Mouse (Mus musculus): Measurements from ENCODE around the gene Mcfd2. TPM values are rescaled to one million over a fixed set of nuclear protein-coding genes. Genes with fewer than 3 reads are reported as not detected.
"Not testable (repeated sequence)": the region's sequence is repeated elsewhere in the genome, so short reads cannot be mapped to it uniquely, and the experiment has no call there.

Mcfd2 gene
- polyA plus RNA-seq, 1 experiment from 2014 or later: 103 TPM

DNA sequence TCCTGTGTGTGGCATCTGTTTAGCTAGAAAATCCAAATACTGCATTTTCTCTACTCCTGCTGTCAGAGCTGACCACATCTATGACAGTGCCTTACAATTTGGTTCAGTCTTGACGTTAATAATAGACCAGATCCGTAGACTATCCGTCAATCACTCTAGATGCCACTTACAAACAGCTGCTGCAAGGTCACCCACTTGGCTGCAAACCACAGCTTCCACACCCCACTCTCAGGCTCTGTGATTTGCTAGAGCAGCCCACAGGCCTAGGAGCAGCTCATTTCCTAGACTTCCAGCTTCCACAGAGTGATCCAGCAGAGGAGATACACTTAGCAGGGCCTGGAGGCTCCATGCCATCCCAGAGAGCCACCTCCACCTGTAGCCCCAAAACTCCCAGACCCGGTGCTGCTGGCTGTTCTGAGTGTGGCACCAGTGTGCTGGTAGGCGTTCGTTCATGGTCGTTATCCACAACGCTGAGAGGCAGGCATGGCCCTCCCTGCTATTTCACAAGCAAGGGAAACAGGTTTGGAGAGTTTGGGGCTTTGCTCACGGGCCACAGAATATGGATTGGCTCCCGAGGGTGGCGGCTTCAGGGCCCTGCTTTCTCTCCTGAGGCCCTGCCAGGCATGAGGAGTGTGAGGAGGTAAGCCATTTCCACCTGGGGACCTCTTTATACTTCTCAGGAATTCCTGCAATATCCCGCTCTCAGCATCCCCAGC lies 43.5 kb upstream of the Mcfd2 start:
- WGBS: 63% methylated on average over 12 of the region's 12 CpGs
- no peak for DNase-seq
- no peak for TF ChIP-seq CTCF (IDR thresholded peaks at IDR 0.05; ENCODE audit: low read depth)
- Histone ChIP-seq H3K9me3 (ENCODE audit: low read depth, low read length) (no peaks in the 10 kb centered on the region), H3K4me3 (ENCODE audit: low read depth, low read length) (no peak overlapping the region), H3K4me2 (no peak overlapping the region), H3K9ac (no peak overlapping the region), H3K36me3 (ENCODE audit: insufficient read depth) (no peaks in the 10 kb centered on the region), H3K4me1 (ENCODE audit: insufficient read depth) (no peaks in the 10 kb centered on the region; the same call in 1 of the 2 replicates), H3K27me3 (ENCODE audit: insufficient read depth, low read length) (no peaks in the 10 kb centered on the region), H3K27ac (ENCODE audit: low read depth) (no peak overlapping the region)
- no peak for ATAC-seq (ENCODE audit: insufficient read depth)

DNA sequence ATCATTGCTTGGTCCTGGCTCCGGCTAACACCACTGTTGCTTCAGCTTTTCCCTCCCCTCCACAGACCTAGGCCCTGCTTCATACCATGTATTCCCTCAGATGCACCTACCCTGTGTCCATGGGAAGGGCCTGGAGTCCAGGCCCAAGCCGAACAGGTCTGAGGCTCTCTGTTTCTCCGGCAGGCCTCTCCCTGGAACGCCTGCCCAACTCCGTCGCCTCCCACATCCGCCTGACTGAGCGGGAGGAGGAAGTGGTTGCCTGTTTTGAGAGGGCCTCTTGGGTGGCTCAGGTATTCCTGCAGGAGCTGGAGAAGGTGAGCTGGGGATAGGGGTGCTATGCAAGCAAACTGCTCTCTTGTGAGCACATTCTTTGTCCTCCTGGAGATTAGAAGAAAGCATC lies 41.0 kb upstream of the Mcfd2 start:
- Histone ChIP-seq H3K4me1 (ENCODE audit: insufficient read depth) (no peaks in the 10 kb centered on the region), H3K4me3 (ENCODE audit: low read depth, low read length) (no peak overlapping the region), H3K36me3 (ENCODE audit: insufficient read depth) (no peaks in the 10 kb centered on the region), H3K27me3 (ENCODE audit: insufficient read depth, low read length) (no peaks in the 10 kb centered on the region), H3K27ac (ENCODE audit: low read depth) (peak overlapping the region; percentile 58; the same call in 1 of the 2 replicates), H3K9me3 (ENCODE audit: low read depth, low read length) (no peaks in the 10 kb centered on the region), H3K4me2 (peak overlapping the region; percentile 11; the same call in 1 of the 2 replicates), H3K9ac (no peak overlapping the region)
- WGBS: 60% methylated on average over 8 of the region's 8 CpGs
- TF ChIP-seq CTCF (IDR thresholded peaks at IDR 0.05; ENCODE audit: low read depth): no peak
- no peak for ATAC-seq (ENCODE audit: insufficient read depth)
- peak; percentile 40 for DNase-seq

DNA sequence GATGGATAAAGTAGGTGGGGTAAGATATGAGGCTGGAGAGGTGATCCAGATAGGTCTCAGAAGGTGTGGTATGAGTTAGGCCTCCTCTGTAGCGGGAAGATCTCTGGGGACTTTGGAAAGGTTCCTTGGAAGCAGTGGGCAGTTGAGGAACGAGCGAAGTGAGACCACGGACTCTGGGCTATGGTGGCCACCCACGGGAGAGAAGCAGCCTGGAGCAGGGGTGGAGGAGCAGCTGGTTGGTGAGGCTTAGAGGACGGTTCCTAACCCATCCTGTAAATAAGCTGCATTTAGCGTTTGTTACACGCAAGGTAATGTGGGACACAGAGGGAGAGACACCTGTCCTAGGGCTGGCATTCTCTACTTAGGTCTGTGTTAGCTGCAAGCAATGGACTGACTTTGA lies 39.3 kb upstream of the Mcfd2 start:
- H3K4me3 ChIP-seq (ENCODE audit: low read depth, low read length): no peak overlapping the region
- no peaks in the 10 kb centered on the region for H3K4me1 ChIP-seq (ENCODE audit: insufficient read depth)
- TF ChIP-seq CTCF (IDR thresholded peaks at IDR 0.05; ENCODE audit: low read depth): no peak
- no peak overlapping the region for H3K27ac ChIP-seq (ENCODE audit: low read depth)
- no peaks in the 10 kb centered on the region for H3K36me3 ChIP-seq (ENCODE audit: insufficient read depth)
- H3K4me2 ChIP-seq: no peak overlapping the region
- 86% methylated on average over 8 of the region's 8 CpGs for WGBS
- H3K9ac ChIP-seq: no peak overlapping the region
- H3K27me3 ChIP-seq (ENCODE audit: insufficient read depth, low read length): no peaks in the 10 kb centered on the region
- H3K9me3 ChIP-seq (ENCODE audit: low read depth, low read length): no peaks in the 10 kb centered on the region
- no peak for ATAC-seq (ENCODE audit: insufficient read depth)
- no peak for DNase-seq

DNA sequence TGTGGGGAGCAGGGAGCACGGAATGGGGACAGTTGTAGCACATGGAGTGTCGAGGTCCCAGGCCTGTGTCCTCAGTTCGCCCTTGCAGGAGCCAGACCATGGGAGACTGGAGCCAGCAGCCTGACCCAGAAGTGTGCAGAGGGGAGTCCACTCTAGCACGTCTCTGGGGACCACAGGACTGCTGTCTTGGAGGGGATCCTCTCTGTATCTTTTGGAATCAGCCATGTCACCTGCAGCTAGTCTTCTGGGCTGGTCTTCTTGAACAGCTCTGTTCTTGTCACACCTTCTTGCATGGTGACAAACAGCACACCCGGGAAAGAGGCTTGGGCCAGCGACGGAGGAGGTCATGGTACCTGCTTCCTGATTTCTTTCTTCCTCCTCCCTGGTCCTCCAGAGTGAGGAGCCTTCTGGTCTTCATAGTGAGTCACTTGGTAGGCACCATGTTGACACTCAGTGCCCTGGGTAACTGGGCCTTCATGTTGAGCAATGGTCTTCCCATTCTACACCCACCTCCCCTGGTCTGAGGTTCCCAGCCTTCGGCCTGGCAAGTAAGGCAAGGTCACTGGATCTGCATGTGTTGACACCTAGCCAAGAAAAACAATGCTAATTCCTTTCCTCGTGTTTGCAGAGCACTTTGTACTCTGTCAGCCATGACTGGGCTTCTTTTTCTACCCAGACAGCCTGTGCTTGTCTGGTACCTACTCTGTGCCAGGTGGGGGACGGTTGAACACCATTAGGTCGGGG lies 38.6 kb upstream of the Mcfd2 start:
- Histone ChIP-seq H3K4me2 (no peak overlapping the region), H3K36me3 (ENCODE audit: insufficient read depth) (no peaks in the 10 kb centered on the region), H3K9ac (no peak overlapping the region), H3K4me1 (ENCODE audit: insufficient read depth) (no peaks in the 10 kb centered on the region), H3K27ac (ENCODE audit: low read depth) (no peak overlapping the region), H3K4me3 (ENCODE audit: low read depth, low read length) (no peak overlapping the region), H3K27me3 (ENCODE audit: insufficient read depth, low read length) (no peaks in the 10 kb centered on the region), H3K9me3 (ENCODE audit: low read depth, low read length) (no peaks in the 10 kb centered on the region)
- 70% methylated on average over 11 of the region's 11 CpGs for WGBS
- no peak for TF ChIP-seq CTCF (IDR thresholded peaks at IDR 0.05; ENCODE audit: low read depth)
- ATAC-seq (ENCODE audit: insufficient read depth) (no peak), DNase-seq (no peak)

DNA sequence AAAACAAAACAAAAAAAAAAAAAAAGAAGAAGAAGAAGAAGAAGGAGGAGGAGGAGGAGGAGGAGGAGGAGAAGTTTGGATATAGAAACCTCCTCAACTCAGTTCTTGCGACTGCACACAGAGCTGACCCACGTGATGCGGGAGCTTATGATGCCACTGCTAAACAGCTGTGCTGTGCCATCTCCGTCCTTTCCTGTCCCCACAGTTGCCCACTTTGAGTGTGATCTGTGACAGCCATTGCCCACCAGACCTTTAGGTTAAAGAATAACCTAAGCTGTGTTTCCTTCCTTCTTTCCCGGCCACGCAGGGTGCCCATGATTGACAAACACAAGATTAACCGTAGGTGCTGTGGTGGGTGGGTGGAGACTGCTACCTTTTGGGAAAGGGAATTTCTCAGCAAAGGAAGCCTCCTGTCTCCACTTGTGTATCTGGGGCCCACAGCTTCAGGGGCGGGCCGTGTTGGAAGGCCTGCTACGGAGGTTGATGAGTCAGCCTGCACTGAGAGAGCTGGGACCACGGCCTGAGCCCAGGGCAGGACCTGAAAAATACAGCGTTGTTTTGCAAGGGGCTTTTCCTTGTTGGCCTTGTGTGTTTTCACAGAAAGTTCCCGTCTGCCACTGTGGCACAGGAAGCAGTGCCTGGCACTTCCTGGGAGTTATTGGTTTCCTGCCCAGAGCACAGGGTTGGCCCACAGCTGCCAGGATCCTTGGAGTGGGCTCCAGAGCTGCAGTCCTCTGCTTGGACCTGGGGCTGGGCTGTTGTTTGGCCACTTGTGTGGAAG lies 36.5 kb upstream of the Mcfd2 start:
- Histone ChIP-seq H3K4me1 (ENCODE audit: insufficient read depth) (no peaks in the 10 kb centered on the region), H3K36me3 (ENCODE audit: insufficient read depth) (no peaks in the 10 kb centered on the region), H3K27me3 (ENCODE audit: insufficient read depth, low read length) (no peaks in the 10 kb centered on the region), H3K9ac (no peak overlapping the region), H3K27ac (ENCODE audit: low read depth) (no peak overlapping the region), H3K9me3 (ENCODE audit: low read depth, low read length) (no peaks in the 10 kb centered on the region), H3K4me3 (ENCODE audit: low read depth, low read length) (no peak overlapping the region), H3K4me2 (no peak overlapping the region)
- WGBS: 63% methylated on average over 13 of the region's 13 CpGs
- no peak for TF ChIP-seq CTCF (IDR thresholded peaks at IDR 0.05; ENCODE audit: low read depth)
- DNase-seq: no peak
- ATAC-seq (ENCODE audit: insufficient read depth): 0 out of 2 replicates have a peak, but pooled peaks have one; percentile 26

DNA sequence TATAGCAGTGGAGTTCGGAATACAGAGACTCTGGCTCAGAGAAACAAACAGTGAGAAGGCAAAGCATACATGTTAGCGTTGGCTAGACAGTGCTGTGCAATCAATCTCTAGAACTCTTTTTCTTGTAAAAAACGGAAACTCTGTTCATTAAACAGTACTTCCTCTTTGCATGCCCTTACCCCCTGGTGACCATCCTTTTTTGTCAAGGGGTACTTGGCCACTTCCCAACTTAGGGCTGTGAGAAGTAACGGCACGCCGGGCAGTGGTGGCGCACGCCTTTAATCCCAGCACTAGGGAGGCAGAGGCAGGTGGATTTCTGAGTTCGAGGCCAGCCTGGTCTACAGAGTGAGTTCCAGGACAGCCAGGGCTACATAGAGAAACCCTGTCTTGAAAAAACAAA lies 35.9 kb upstream of the Mcfd2 start:
- H3K27me3 ChIP-seq (ENCODE audit: insufficient read depth, low read length); H3K4me1 ChIP-seq (ENCODE audit: insufficient read depth); H3K9me3 ChIP-seq (ENCODE audit: low read depth, low read length); H3K4me3 ChIP-seq (ENCODE audit: low read depth, low read length); H3K36me3 ChIP-seq (ENCODE audit: insufficient read depth); H3K4me2 ChIP-seq; ATAC-seq (ENCODE audit: insufficient read depth); DNase-seq; H3K9ac ChIP-seq; H3K27ac ChIP-seq (ENCODE audit: low read depth): not testable (repeated sequence)
- 79% methylated on average over 8 of the region's 9 CpGs for WGBS

DNA sequence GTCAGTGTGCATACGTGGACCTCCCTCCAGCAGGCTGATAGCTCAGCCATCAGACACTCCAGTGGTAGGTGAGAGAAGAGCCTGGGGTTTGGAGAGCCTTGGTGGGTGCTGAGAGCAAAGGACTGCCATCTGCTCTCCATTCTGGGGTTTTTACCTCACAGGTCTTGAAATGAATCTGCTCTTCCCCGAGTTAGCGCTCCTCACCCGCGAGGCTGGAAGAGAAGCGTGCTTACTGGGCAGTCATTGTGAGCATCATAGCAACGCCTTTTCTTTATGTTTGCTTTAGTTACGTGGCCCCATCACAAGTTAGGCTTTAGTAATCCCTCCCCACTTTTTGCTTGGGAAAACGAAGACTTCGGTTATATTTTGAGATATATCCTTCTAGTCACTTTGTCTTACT lies 34.6 kb upstream of the Mcfd2 start:
- ATAC-seq (ENCODE audit: insufficient read depth): no peak
- no peaks in the 10 kb centered on the region for H3K4me1 ChIP-seq (ENCODE audit: insufficient read depth)
- no peaks in the 10 kb centered on the region for H3K36me3 ChIP-seq (ENCODE audit: insufficient read depth)
- no peaks in the 10 kb centered on the region for H3K27me3 ChIP-seq (ENCODE audit: insufficient read depth, low read length)
- WGBS: 62% methylated on average over 10 of the region's 10 CpGs
- no peak overlapping the region for H3K9ac ChIP-seq
- H3K27ac ChIP-seq (ENCODE audit: low read depth): no peak overlapping the region
- no peak for DNase-seq
- no peak for TF ChIP-seq CTCF (IDR thresholded peaks at IDR 0.05; ENCODE audit: low read depth)
- no peak overlapping the region for H3K4me3 ChIP-seq (ENCODE audit: low read depth, low read length)
- H3K4me2 ChIP-seq: no peak overlapping the region
- H3K9me3 ChIP-seq (ENCODE audit: low read depth, low read length): no peaks in the 10 kb centered on the region

Data from lung, embryonic 14.5 days (tissue).